Mouse (Mus musculus) lung, postnatal 4 days (tissue): Measurements from ENCODE around the gene Ly86.

Experiments used
- DNase-seq, 2 experiments: peaks; one replicate each; pipeline ENCODE4 v3.0.0; 2021

Gene Ly86

GRCm38 (mm10) chr13:37344909-37345772 lies at the start of gene Ly86:
Gene Ly86 (plus strand): TSS chr13:37345208.
- peak; percentile 46 to 65 for DNase-seq

- DNase-seq: no peak
These were observed 47.1 kb upstream of the Ly86 start for GRCm38 (mm10) chr13:37297886-37298285.

GRCm38 (mm10) chr13:37298856-37299255 lies 46.2 kb upstream of the Ly86 start:
- no peak for DNase-seq

- DNase-seq: no peak
These were observed 42.1 kb upstream of the Ly86 start for GRCm38 (mm10) chr13:37302877-37303276.

GRCm38 (mm10) chr13:37308006-37308405 lies 37.0 kb upstream of the Ly86 start:
- DNase-seq: no peak

GRCm38 (mm10) chr13:37309296-37309695 lies 35.7 kb upstream of the Ly86 start:
- peak in 1 of 2 experiments; percentile 3 for DNase-seq

GRCm38 (mm10) chr13:37310331-37310730 lies 34.7 kb upstream of the Ly86 start:
- peak; percentile 8 to 40 for DNase-seq

- DNase-seq: peak; percentile 6 to 34
These were observed 33.3 kb upstream of the Ly86 start for GRCm38 (mm10) chr13:37311555-37312221.

- DNase-seq: peak; percentile 85 to 93
These were observed 32.6 kb upstream of the Ly86 start for GRCm38 (mm10) chr13:37312222-37312928.

- no peak for DNase-seq
These were observed 32.1 kb upstream of the Ly86 start for GRCm38 (mm10) chr13:37312951-37313350.

- peak; percentile 52 to 73 for DNase-seq
These were observed 19.5 kb upstream of the Ly86 start for GRCm38 (mm10) chr13:37325504-37325903.

GRCm38 (mm10) chr13:37329747-37330146 lies 15.3 kb upstream of the Ly86 start:
- DNase-seq: peak; percentile 16 to 31

- no peak for DNase-seq
These were observed 14.0 kb upstream of the Ly86 start for GRCm38 (mm10) chr13:37330971-37331370.

GRCm38 (mm10) chr13:37332779-37333543 lies 12.0 kb upstream of the Ly86 start:
- DNase-seq: peak in 1 of 2 experiments; percentile 60

- DNase-seq: no peak
These were observed 11.5 kb upstream of the Ly86 start for GRCm38 (mm10) chr13:37333544-37333870.

- DNase-seq: peak in 1 of 2 experiments; percentile 40
These were observed 7.7 kb upstream of the Ly86 start for GRCm38 (mm10) chr13:37337269-37337668.

GRCm38 (mm10) chr13:37337871-37338270 lies 7.1 kb upstream of the Ly86 start:
- DNase-seq: peak; percentile 49 to 84

GRCm38 (mm10) chr13:37342804-37343203 lies 2.2 kb upstream of the Ly86 start:
- no peak for DNase-seq

- DNase-seq: peak in 1 of 2 experiments; percentile 26
These were observed 815 bp downstream of the Ly86 start for GRCm38 (mm10) chr13:37345823-37346222.

GRCm38 (mm10) chr13:37347871-37348595 lies 3.0 kb downstream of the Ly86 start:
- no peak for DNase-seq

- no peak for DNase-seq
These were observed 4.0 kb downstream of the Ly86 start for GRCm38 (mm10) chr13:37349051-37349450.

- no peak for DNase-seq
These were observed 8.0 kb downstream of the Ly86 start for GRCm38 (mm10) chr13:37353016-37353415.
